Mouse (Mus musculus): ENCODE results near the gene Cux2.

The Cux2 gene

DNA sequence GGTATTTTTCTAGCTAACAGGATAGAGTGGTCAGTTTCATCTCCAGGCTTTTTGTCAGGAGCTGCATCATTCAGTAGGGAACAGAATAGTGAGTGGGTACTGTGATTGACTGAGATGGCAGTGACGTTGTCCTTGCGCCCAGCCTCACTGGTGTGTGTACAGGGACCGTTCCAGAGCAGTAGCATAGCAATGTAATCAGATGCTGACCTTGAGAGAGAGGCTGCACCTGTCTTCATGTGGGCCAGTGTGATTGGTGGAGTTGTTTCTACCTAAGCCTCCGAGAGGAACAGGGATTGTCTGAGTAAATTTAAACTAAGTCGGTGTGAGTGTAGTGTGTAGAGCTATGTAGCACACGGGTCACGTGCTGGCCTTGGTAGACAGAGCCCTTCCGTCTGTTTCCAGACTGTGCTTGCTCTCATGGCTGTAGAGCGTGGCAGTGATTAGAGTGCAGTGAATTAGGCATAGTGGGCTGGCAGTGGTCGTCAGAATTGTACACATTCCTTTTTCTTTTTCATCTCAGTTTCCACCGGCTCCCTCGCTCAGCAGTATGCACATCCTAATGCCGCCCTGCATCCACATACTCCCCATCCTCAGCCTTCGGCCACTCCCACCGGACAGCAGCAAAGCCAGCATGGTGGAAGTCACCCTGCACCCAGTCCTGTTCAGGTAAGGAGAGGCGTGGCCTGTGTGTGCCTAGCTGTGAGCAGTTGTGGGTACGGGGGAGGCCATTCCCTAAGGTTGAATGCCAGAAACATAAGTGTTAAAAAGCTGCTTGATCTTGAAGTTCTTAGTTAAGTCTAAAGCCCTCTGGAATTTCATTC, 239.4 kb downstream of the Cux2 start:
- peaks cover 2% of the 10 kb centered on the region; the same call in 1 of the 2 replicates for H3K36me3 ChIP-seq (ENCODE audit: control insufficient read depth, insufficient read depth, low read length, poor library complexity, severe bottlenecking)
- no peaks in the 10 kb centered on the region for H3K27me3 ChIP-seq (ENCODE audit: control insufficient read depth, insufficient read depth, low read length, poor library complexity, severe bottlenecking)
- no peak for DNase-seq (ENCODE audit: low read depth, low spot score)

DNA sequence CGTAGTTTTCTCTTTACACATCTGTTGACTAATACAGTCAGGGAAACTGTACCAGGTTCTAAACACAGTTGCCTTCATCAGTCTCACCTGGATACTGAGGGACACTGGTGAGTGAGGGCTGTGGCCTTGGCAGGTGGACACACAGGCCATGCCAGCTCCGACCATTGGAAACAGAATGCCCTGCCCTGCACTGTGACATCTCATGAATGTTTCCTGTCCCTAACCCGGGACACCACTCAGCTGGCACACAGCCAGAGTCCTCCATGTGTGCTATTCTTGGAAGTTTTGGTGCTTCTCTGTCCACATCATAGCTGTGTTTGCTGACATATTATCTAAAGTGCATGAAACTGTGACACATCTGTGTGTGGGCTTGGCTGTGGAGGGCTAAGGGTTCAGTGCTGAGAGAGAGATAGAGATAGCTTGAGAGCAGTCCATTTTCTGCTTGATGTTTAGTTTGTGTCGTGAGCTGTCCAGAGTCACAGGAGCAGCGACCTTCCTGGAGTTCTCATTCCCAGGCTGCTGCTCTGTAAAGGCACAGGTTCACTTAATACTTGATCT, 240.2 kb downstream of the Cux2 start:
- Histone ChIP-seq H3K36me3 (ENCODE audit: control insufficient read depth, insufficient read depth, low read length, poor library complexity, severe bottlenecking) (peaks cover 2% of the 10 kb centered on the region; the same call in 1 of the 2 replicates), H3K27me3 (ENCODE audit: control insufficient read depth, insufficient read depth, low read length, poor library complexity, severe bottlenecking) (no peaks in the 10 kb centered on the region)
- no peak for DNase-seq (ENCODE audit: low read depth, low spot score)

DNA sequence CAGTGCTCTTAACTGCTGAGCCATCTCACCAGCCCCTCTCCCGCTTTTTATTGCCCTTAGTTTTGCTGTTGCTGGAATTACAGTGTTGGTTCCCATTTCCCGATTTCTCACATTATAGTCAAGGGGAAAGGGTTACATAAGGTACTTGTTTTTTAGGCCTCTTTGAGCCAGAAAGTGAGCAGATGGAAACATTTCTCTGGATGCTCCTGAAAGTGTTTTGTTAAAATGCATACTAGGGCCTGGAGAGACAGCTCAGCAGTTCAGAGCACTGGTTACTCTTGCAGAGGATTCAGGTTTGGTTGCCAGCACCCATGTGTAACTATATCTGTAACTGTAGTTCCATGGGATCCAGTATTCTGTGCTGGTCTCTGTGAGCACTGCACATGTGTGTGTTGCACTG, 241.7 kb downstream of the Cux2 start:
- Histone ChIP-seq H3K36me3 (ENCODE audit: control insufficient read depth, insufficient read depth, low read length, poor library complexity, severe bottlenecking) (peaks cover 2% of the 10 kb centered on the region; the same call in 1 of the 2 replicates), H3K27me3 (ENCODE audit: control insufficient read depth, insufficient read depth, low read length, poor library complexity, severe bottlenecking) (no peaks in the 10 kb centered on the region)
- DNase-seq (ENCODE audit: low read depth, low spot score): no peak

- Histone ChIP-seq H3K36me3 (ENCODE audit: control insufficient read depth, insufficient read depth, low read length, poor library complexity, severe bottlenecking) (peaks cover 4% of the 10 kb centered on the region), H3K27me3 (ENCODE audit: control insufficient read depth, insufficient read depth, low read length, poor library complexity, severe bottlenecking) (no peaks in the 10 kb centered on the region)
- no peak for DNase-seq (ENCODE audit: low read depth, low spot score)
Observed at GRCm38 (mm10) chr5:121807186-121807585, 242.7 kb downstream of the Cux2 start.
